Mouse (Mus musculus): Measurements from ENCODE around the gene Slc24a3. TPM values are rescaled to one million over a fixed set of nuclear protein-coding genes. Genes with fewer than 3 reads are reported as not detected.

Gene Slc24a3
- polyA plus RNA-seq, 1 experiment from 2014 or later, result 24.9 TPM

DNA sequence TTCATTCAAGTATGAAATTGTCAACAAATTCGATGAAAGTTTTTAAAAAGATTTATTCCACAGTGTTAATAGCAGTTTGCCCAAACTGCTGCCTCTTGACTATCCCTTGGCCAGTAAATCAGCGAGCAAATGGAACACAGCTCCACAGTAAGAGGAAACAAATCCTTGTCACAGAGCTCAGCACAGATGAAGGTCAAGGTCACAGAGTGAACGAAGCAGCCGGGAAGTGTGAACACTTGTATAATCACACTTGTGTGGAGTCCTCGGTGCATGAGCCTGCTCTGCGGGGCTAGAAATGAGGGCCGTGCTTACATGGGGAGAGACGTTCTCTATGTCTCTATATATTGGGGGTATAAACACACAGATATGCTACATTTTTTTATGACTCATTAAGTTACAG is 397.0 kb downstream of the Slc24a3 start:
- DNase-seq (ENCODE audit: low read depth, low spot score) (no peak), ATAC-seq (no peak)
- in situ Hi-C loops (cut with MboI; ENCODE audit: low pct_unique_long_range_greater_than_20kb), result no loop called here
- no peak for TF ChIP-seq CTCF (IDR thresholded peaks at IDR 0.05)
- no peaks in the 10 kb centered on the region for H3K27me3 ChIP-seq
- ChIA-PET CTCF (no interaction called here), POLR2A (no interaction called here)

DNA sequence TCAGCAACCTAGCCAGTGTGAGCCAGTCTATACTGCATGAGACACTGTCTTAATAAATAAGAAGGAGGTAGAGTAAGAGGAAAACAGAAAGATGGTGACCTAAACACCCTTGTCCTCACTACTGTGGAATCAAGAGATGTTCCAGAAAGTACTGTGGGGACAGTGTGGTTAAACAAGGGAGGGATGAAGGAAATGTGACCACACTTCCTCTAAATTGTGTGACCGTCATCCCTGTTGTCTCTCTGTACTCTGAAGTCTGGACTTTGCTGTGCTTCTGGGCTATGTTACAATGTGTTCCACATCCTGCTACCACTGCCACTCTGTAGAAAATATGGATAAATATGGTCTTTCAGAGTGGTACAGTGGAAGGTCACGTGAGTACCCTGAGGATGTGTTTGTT is 399.4 kb downstream of the Slc24a3 start:
- ATAC-seq, result no peak
- no peak for DNase-seq (ENCODE audit: low read depth, low spot score)
- ChIA-PET CTCF (no interaction called here), POLR2A (no interaction called here)
- in situ Hi-C loops (cut with MboI; ENCODE audit: low pct_unique_long_range_greater_than_20kb), result no loop called here
- H3K27me3 ChIP-seq, result no peaks in the 10 kb centered on the region
- no peak for TF ChIP-seq CTCF (IDR thresholded peaks at IDR 0.05)

DNA sequence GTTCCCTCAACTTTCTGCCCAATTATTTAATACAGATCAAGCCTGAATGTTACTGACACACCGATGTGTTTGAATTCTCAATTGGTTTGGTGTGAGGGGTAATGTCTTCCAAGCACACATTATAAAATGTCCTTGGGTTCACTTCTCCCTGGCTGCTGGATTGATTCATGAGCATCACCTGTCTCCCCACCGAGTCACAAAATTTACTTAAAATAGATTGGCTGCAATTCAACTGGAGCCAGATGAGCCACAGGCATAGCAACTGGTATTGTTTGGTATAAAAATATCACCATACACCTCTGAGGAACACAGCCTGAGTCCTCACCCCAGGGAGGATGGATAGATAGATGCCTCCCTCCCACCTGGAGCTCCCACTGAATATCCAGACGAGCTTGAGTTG is 404.4 kb downstream of the Slc24a3 start:
- CTCF ChIA-PET, result interaction anchor here (1.7 kb wide), 1 partner anchor 10 kb away, joined by 4 read pairs; no protein-coding TSS in a partner anchor
- in situ Hi-C loops (cut with MboI; ENCODE audit: low pct_unique_long_range_greater_than_20kb), result no loop called here

DNA sequence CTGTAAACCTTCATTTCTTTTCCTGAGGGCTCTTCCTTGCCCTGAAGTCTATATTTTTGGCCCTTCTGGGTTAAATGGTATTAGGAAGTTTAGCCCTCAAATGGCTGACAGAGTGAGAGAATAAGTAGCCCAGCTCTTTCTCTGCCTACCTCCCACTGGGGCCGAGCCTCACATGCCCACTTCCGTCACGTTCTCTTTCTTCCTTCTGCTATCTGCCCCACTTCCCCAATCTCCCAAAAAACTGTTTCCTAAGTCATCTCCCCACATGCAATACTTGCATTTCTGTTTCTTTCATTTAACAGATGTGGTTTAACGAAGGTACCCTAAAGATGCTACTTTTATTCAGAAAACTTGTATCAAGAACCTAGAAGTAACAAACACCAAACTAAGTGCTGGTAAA is 406.6 kb downstream of the Slc24a3 start:
- ChIA-PET CTCF (interaction anchor here (3.1 kb wide), 1 partner anchor 13 kb away, joined by 15 read pairs; no protein-coding TSS in a partner anchor), POLR2A (no interaction called here)
- no peak for DNase-seq (ENCODE audit: low read depth, low spot score)
- ATAC-seq, result no peak
- in situ Hi-C loops (cut with MboI; ENCODE audit: low pct_unique_long_range_greater_than_20kb), result no loop called here
- no peaks in the 10 kb centered on the region for H3K27me3 ChIP-seq
- TF ChIP-seq CTCF (IDR thresholded peaks at IDR 0.05), result no peak

More for the DNA sequence above, 404.4 kb downstream of the Slc24a3 start:
- POLR2A ChIA-PET, result no interaction called here
- H3K27me3 ChIP-seq, result no peaks in the 10 kb centered on the region
- no peak for DNase-seq (ENCODE audit: low read depth, low spot score)
- ATAC-seq, result no peak
- TF ChIP-seq CTCF (IDR thresholded peaks at IDR 0.05), result no peak

DNA sequence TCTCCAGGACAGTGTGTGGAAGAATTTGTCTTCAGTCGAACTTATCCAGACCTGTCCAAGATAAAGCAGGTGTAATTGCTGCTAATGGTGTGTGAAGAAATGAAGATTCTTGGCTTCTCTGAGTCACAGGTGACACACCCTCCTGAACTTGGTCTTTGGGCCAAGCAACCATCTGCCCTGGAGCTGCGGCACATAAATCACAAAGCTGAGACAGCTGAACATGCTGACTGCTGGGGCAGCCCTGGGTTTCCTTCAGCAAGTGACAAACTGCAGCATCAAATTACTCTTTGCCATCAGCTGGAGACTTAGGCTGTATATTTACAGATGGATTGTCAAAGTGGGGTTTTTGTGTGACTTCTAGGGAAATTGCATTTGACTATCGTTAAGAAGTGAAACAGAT is 415.5 kb downstream of the Slc24a3 start:
- in situ Hi-C loops (cut with MboI; ENCODE audit: low pct_unique_long_range_greater_than_20kb), result loop anchor here (25.0 kb wide), 1 partner anchor 946 kb away; no protein-coding TSS in a partner anchor
- CTCF ChIA-PET, result interaction anchor here (1.0 to 1.1 kb wide), 2 partner anchors 25 to 26 kb away, joined by 3 read pairs; no protein-coding TSS in a partner anchor

DNA sequence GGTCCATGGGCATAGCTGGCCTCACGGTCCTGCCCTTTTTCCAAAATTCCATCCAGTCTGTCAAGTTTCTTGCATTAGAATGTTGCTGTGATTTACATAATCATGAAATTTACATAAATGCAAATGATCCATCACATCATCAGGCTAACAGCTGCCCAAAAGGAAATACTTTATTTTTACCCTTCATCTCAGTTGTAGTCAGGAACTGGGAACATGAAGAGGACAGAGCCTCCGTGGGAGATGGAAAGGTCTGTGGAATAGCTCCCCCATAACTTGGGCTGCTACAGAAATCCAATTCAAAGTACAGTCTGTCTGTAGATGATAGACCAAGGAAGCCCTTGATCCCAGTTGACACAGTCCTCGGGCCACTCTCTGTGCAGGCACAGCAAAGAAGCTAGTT is 417.9 kb downstream of the Slc24a3 start:
- in situ Hi-C loops (cut with MboI; ENCODE audit: low pct_unique_long_range_greater_than_20kb), result loop anchor here (5.0 to 25.0 kb wide), 2 partner anchors 68 to 948 kb away; no protein-coding TSS in a partner anchor
- ChIA-PET POLR2A (no interaction called here), CTCF (interaction anchor here (1.3 to 3.6 kb wide), 2 partner anchors 10 to 422 kb away, joined by 4 to 15 read pairs; no protein-coding TSS in a partner anchor)
- DNase-seq (ENCODE audit: low read depth, low spot score) (no peak), ATAC-seq (no peak)
- H3K27me3 ChIP-seq, result no peaks in the 10 kb centered on the region
- no peak for TF ChIP-seq CTCF (IDR thresholded peaks at IDR 0.05)

More for the DNA sequence above, 415.5 kb downstream of the Slc24a3 start:
- DNase-seq (ENCODE audit: low read depth, low spot score) (no peak), ATAC-seq (no peak)
- H3K27me3 ChIP-seq, result no peaks in the 10 kb centered on the region
- no peak for TF ChIP-seq CTCF (IDR thresholded peaks at IDR 0.05)
- POLR2A ChIA-PET, result no interaction called here

DNA sequence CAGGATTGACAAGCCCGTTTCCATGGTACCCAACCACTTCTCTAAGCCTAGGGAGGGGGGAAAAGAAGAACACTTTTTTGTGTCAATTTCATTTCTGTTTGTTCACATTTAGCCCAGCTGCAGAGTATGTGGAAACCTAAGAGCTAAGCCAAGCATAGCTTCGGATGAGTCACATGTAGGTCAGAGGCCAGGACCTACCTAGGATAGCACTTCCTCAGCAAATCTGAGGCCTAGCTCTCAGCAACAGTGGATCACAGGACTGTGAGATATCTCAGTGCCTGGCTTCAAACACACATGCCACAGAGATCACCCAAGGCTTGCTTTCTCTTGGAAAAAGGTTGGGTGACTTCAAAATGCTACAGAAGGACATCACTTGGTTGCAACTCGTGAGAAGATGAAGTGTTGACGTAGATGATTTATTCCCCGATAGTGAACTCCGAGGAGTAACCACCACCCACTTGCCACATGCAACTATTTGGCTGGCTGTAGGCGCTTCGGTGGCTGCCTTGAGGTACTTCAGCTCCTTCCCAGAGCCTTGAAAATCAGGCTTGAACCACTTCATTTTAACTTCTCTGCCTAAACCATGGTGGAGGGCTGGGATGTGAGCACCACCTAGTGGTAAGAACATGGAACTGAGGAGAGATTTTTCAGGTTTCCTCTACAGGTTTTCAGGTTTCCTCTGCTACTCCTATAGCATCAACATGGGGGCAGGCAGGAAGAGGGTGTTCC is 420.6 kb downstream of the Slc24a3 start:
- no peaks in the 10 kb centered on the region for H3K27me3 ChIP-seq
- in situ Hi-C loops (cut with MboI; ENCODE audit: low pct_unique_long_range_greater_than_20kb), result loop anchor here (5.0 to 25.0 kb wide), 2 partner anchors 71 to 951 kb away; no protein-coding TSS in a partner anchor
- POLR2A ChIA-PET, result interaction anchor here (1.0 kb wide), 1 partner anchor 427 kb away, joined by 4 read pairs; no protein-coding TSS in a partner anchor
- CTCF ChIA-PET, result interaction anchor here (0.6 to 3.6 kb wide), 20 partner anchors 8 to 951 kb away, joined by 3 to 27 read pairs (median 4); partner anchors contain the start of gene Slc24a3
- peak; percentile 83 for ATAC-seq
- no peak for DNase-seq (ENCODE audit: low read depth, low spot score)
- peak; percentile 81 for TF ChIP-seq CTCF (IDR thresholded peaks at IDR 0.05)

DNA sequence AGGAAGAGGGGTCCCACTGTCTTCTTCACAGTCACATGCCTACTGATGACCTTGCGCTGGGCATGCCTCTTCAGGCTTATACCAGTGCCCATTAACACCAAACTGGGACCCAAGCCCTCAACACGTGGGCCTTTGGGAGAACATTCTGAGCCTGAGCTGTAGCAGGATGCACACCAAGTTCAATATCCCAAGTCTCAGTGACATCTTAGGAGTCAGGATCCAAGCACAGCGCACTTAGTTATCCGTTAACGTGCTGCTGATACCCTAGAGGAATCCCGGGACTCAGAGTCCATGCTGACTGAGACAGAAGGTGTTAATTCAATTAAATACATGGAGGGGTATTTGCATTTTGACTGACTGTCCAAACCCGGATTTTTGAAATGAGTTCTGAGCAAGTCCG is 424.3 kb downstream of the Slc24a3 start:
- CTCF ChIA-PET, result no interaction called here
- no peaks in the 10 kb centered on the region for H3K27me3 ChIP-seq
- POLR2A ChIA-PET, result no interaction called here
- ATAC-seq (no peak), DNase-seq (ENCODE audit: low read depth, low spot score) (no peak)
- in situ Hi-C loops (cut with MboI; ENCODE audit: low pct_unique_long_range_greater_than_20kb), result loop anchor here (5.0 to 25.0 kb wide), 3 partner anchors 307 to 955 kb away; no protein-coding TSS in a partner anchor
- no peak for TF ChIP-seq CTCF (IDR thresholded peaks at IDR 0.05)

DNA sequence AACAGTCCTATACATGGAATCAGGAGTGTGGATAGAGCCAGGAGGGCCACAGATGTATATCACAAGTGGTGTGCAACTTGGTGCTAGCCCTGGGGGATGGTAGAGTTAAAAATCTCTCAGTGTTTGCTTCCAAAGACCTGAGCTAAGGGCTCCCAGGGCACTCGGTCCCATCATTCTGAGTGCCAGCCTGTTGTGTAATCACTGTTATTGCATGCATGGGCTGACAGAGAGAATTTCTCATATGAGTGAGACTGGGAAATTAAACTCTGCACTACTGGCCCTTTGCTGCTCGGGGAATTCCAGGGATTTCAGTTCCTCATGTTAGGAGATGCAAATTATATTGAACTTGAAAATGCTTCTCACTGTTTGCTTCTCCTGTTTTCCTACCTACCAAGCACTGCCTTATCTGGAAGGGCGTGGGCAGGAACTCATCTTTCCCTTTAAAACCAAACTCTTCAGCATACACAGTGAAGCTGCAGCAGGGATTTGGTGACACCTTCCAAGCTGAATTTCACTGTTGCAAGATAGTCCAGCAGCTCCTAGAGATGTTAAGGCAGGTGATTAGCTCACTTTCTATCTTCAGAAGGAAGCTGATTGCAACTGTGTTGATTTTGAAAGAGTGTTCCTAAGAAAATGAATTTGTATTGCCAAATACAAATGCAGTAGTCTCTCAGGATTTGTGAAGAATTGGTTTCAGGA is 426.2 kb downstream of the Slc24a3 start:
- in situ Hi-C loops (cut with MboI; ENCODE audit: low pct_unique_long_range_greater_than_20kb), result loop anchor here (5.0 to 25.0 kb wide), 3 partner anchors 309 to 956 kb away; no protein-coding TSS in a partner anchor
- ChIA-PET CTCF (no interaction called here), POLR2A (no interaction called here)
- no peak for TF ChIP-seq CTCF (IDR thresholded peaks at IDR 0.05)
- H3K27me3 ChIP-seq, result no peaks in the 10 kb centered on the region
- peak; percentile 96 for ATAC-seq
- DNase-seq (ENCODE audit: low read depth, low spot score), result peak; percentile 87

DNA sequence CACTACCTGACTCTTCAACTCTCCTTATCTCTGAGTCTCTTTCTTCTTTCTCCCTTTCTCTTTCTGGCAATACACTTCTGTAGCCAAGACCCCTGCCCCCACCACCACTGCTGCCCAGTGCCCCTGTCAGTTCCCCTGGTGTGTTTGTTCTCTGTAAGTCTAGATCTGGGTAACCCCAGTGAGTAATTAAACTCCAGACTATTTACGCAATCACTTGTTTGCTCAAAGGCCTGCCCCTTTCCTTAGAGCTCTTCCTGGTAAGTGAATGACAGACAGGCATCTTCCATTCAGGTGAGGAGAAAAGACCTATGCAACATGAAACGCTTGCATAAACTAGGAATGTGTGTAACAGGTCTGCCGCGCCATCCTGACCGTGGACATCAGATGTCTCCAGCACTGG is 430.3 kb downstream of the Slc24a3 start:
- H3K27me3 ChIP-seq, result no peaks in the 10 kb centered on the region
- ChIA-PET CTCF (no interaction called here), POLR2A (no interaction called here)
- DNase-seq (ENCODE audit: low read depth, low spot score) (no peak), ATAC-seq (no peak)
- TF ChIP-seq CTCF (IDR thresholded peaks at IDR 0.05), result no peak
- in situ Hi-C loops (cut with MboI; ENCODE audit: low pct_unique_long_range_greater_than_20kb), result loop anchor here (10.0 to 25.0 kb wide), 2 partner anchors 313 to 961 kb away; no protein-coding TSS in a partner anchor

DNA sequence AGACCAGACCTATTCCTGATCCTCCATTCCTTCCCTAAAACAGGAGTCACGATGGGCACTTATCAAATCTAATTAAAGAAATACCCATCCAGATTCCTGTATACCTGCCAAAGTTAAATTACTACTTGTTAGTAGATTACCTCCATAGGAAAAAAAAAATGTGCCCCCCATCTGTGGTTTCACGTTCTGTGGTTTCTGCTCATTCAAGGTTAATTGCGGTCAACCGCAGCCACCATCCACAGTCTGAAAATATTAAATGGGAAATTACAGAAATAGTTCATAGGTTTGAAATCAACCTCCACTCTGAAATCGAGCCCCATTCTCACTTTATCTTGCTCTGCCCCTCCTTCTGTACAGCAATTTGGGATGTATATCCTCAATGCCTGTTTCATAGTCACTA is 440.3 kb downstream of the Slc24a3 start:
- ATAC-seq (no peak), DNase-seq (ENCODE audit: low read depth, low spot score) (no peak)
- H3K27me3 ChIP-seq, result no peaks in the 10 kb centered on the region
- CTCF ChIA-PET, result interaction anchor here (1.6 kb wide), 1 partner anchor 12 kb away, joined by 5 read pairs; no protein-coding TSS in a partner anchor
- in situ Hi-C loops (cut with MboI; ENCODE audit: low pct_unique_long_range_greater_than_20kb), result no loop called here
- POLR2A ChIA-PET, result no interaction called here
- TF ChIP-seq CTCF (IDR thresholded peaks at IDR 0.05), result no peak
